Mouse (Mus musculus): ENCODE measurements around the gene C130060K24Rik. TPM values are rescaled to one million over a fixed set of nuclear protein-coding genes. Genes with fewer than 3 reads are reported as not detected.

C130060K24Rik gene
- polyA plus RNA-seq (2015; fragmentation: Nextera tagmentation; extraction: Ambion mirVana), result 1.4 and 1.6 TPM in 2 replicates

- under 1% methylated on average over 64 of the region's 64 CpGs for WGBS
- peaks cover 5% of the 10 kb centered on the region for H3K4me1 ChIP-seq (ENCODE audit: control insufficient read depth, insufficient read depth, low read length)
- H3K27ac ChIP-seq (ENCODE audit: low read length), result no peak within 1 kb of the TSS
- peaks cover 2% of the 10 kb centered on the region for H3K27me3 ChIP-seq (ENCODE audit: control insufficient read depth, insufficient read depth, low read depth, low read length)
- peak; percentile 89 for ATAC-seq
- H3K9ac ChIP-seq (ENCODE audit: low read depth, low read length), result peak within 1 kb of the TSS; percentile 68
- peak within 1 kb of the TSS; percentile 56 for H3K4me3 ChIP-seq (ENCODE audit: low read depth, low read length)
- no peaks in the 10 kb centered on the region for H3K36me3 ChIP-seq (ENCODE audit: control insufficient read depth, insufficient read depth, low read length)
- H3K9me3 ChIP-seq (replicated peaks; ENCODE audit: control insufficient read depth, low read length, poor library complexity, severe bottlenecking), result no peaks in the 10 kb centered on the region
- H3K4me2 ChIP-seq (ENCODE audit: low read length), result peak within 1 kb of the TSS; percentile 98
Measured at GRCm38 (mm10) chr6:65380918-65381772, at the start of gene C130060K24Rik. Gene C130060K24Rik (plus strand): TSS chr6:65381105.

GRCm38 (mm10) chr6:65334246-65334645, 46.7 kb upstream of the C130060K24Rik start:
- Histone ChIP-seq H3K9ac (ENCODE audit: low read depth, low read length) (no peak overlapping the region), H3K4me3 (ENCODE audit: low read depth, low read length) (no peak overlapping the region), H3K4me2 (ENCODE audit: low read length) (no peak overlapping the region), H3K4me1 (ENCODE audit: control insufficient read depth, insufficient read depth, low read length) (no peaks in the 10 kb centered on the region), H3K36me3 (ENCODE audit: control insufficient read depth, insufficient read depth, low read length) (no peaks in the 10 kb centered on the region), H3K9me3 (replicated peaks; ENCODE audit: control insufficient read depth, low read length, poor library complexity, severe bottlenecking) (no peaks in the 10 kb centered on the region), H3K27ac (ENCODE audit: low read length) (no peak overlapping the region), H3K27me3 (ENCODE audit: control insufficient read depth, insufficient read depth, low read depth, low read length) (no peaks in the 10 kb centered on the region)
- 96% methylated on average over 1 of the region's 1 CpGs for WGBS
- no peak for ATAC-seq

- H3K9ac ChIP-seq (ENCODE audit: low read depth, low read length), result no peak overlapping the region
- no peak overlapping the region for H3K4me3 ChIP-seq (ENCODE audit: low read depth, low read length)
- no peaks in the 10 kb centered on the region for H3K9me3 ChIP-seq (replicated peaks; ENCODE audit: control insufficient read depth, low read length, poor library complexity, severe bottlenecking)
- no peak overlapping the region for H3K4me2 ChIP-seq (ENCODE audit: low read length)
- no peak overlapping the region for H3K27ac ChIP-seq (ENCODE audit: low read length)
- no peak for ATAC-seq
- no peaks in the 10 kb centered on the region for H3K4me1 ChIP-seq (ENCODE audit: control insufficient read depth, insufficient read depth, low read length)
- no peaks in the 10 kb centered on the region for H3K36me3 ChIP-seq (ENCODE audit: control insufficient read depth, insufficient read depth, low read length)
- no peaks in the 10 kb centered on the region for H3K27me3 ChIP-seq (ENCODE audit: control insufficient read depth, insufficient read depth, low read depth, low read length)
Measured at GRCm38 (mm10) chr6:65339391-65339790, 41.5 kb upstream of the C130060K24Rik start.

- H3K9ac ChIP-seq (ENCODE audit: low read depth, low read length), result no peak overlapping the region
- H3K27me3 ChIP-seq (ENCODE audit: control insufficient read depth, insufficient read depth, low read depth, low read length), result no peaks in the 10 kb centered on the region
- WGBS, result 74% methylated on average over 4 of the region's 4 CpGs
- H3K4me2 ChIP-seq (ENCODE audit: low read length), result no peak overlapping the region
- no peak overlapping the region for H3K27ac ChIP-seq (ENCODE audit: low read length)
- no peaks in the 10 kb centered on the region for H3K4me1 ChIP-seq (ENCODE audit: control insufficient read depth, insufficient read depth, low read length)
- H3K4me3 ChIP-seq (ENCODE audit: low read depth, low read length), result no peak overlapping the region
- H3K36me3 ChIP-seq (ENCODE audit: control insufficient read depth, insufficient read depth, low read length), result no peaks in the 10 kb centered on the region
- no peak for ATAC-seq
- H3K9me3 ChIP-seq (replicated peaks; ENCODE audit: control insufficient read depth, low read length, poor library complexity, severe bottlenecking), result no peaks in the 10 kb centered on the region
Measured at GRCm38 (mm10) chr6:65341360-65341759, 39.5 kb upstream of the C130060K24Rik start.

GRCm38 (mm10) chr6:65347736-65348135, 33.2 kb upstream of the C130060K24Rik start:
- H3K27ac ChIP-seq (ENCODE audit: low read length), result no peak overlapping the region
- H3K4me3 ChIP-seq (ENCODE audit: low read depth, low read length), result no peak overlapping the region
- 68% methylated on average over 8 of the region's 8 CpGs for WGBS
- H3K9me3 ChIP-seq (replicated peaks; ENCODE audit: control insufficient read depth, low read length, poor library complexity, severe bottlenecking), result no peaks in the 10 kb centered on the region
- ATAC-seq, result no peak
- no peaks in the 10 kb centered on the region for H3K27me3 ChIP-seq (ENCODE audit: control insufficient read depth, insufficient read depth, low read depth, low read length)
- H3K4me2 ChIP-seq (ENCODE audit: low read length), result no peak overlapping the region
- no peaks in the 10 kb centered on the region for H3K4me1 ChIP-seq (ENCODE audit: control insufficient read depth, insufficient read depth, low read length)
- H3K9ac ChIP-seq (ENCODE audit: low read depth, low read length), result no peak overlapping the region
- no peaks in the 10 kb centered on the region for H3K36me3 ChIP-seq (ENCODE audit: control insufficient read depth, insufficient read depth, low read length)

- no peak overlapping the region for H3K4me2 ChIP-seq (ENCODE audit: low read length)
- WGBS, result 48% methylated on average over 5 of the region's 5 CpGs
Measured at GRCm38 (mm10) chr6:65348255-65348654, 32.6 kb upstream of the C130060K24Rik start.

GRCm38 (mm10) chr6:65351622-65352021, 29.3 kb upstream of the C130060K24Rik start:
- Histone ChIP-seq H3K27me3 (ENCODE audit: control insufficient read depth, insufficient read depth, low read depth, low read length) (no peaks in the 10 kb centered on the region), H3K9me3 (replicated peaks; ENCODE audit: control insufficient read depth, low read length, poor library complexity, severe bottlenecking) (no peaks in the 10 kb centered on the region), H3K9ac (ENCODE audit: low read depth, low read length) (no peak overlapping the region), H3K4me2 (ENCODE audit: low read length) (no peak overlapping the region), H3K4me1 (ENCODE audit: control insufficient read depth, insufficient read depth, low read length) (no peaks in the 10 kb centered on the region), H3K4me3 (ENCODE audit: low read depth, low read length) (no peak overlapping the region), H3K36me3 (ENCODE audit: control insufficient read depth, insufficient read depth, low read length) (no peaks in the 10 kb centered on the region), H3K27ac (ENCODE audit: low read length) (no peak overlapping the region)
- WGBS, result 63% methylated on average over 4 of the region's 4 CpGs
- ATAC-seq, result peak; percentile 60

More at GRCm38 (mm10) chr6:65348255-65348654, 32.6 kb upstream of the C130060K24Rik start:
- Histone ChIP-seq H3K9ac (ENCODE audit: low read depth, low read length) (no peak overlapping the region), H3K9me3 (replicated peaks; ENCODE audit: control insufficient read depth, low read length, poor library complexity, severe bottlenecking) (no peaks in the 10 kb centered on the region), H3K4me1 (ENCODE audit: control insufficient read depth, insufficient read depth, low read length) (no peaks in the 10 kb centered on the region), H3K27me3 (ENCODE audit: control insufficient read depth, insufficient read depth, low read depth, low read length) (no peaks in the 10 kb centered on the region), H3K27ac (ENCODE audit: low read length) (no peak overlapping the region), H3K36me3 (ENCODE audit: control insufficient read depth, insufficient read depth, low read length) (no peaks in the 10 kb centered on the region), H3K4me3 (ENCODE audit: low read depth, low read length) (no peak overlapping the region)
- no peak for ATAC-seq

GRCm38 (mm10) chr6:65375918-65376317, 5.0 kb upstream of the C130060K24Rik start:
- Histone ChIP-seq H3K4me2 (ENCODE audit: low read length) (no peak overlapping the region), H3K9ac (ENCODE audit: low read depth, low read length) (no peak overlapping the region), H3K9me3 (replicated peaks; ENCODE audit: control insufficient read depth, low read length, poor library complexity, severe bottlenecking) (no peaks in the 10 kb centered on the region), H3K4me3 (ENCODE audit: low read depth, low read length) (no peak overlapping the region), H3K27me3 (ENCODE audit: control insufficient read depth, insufficient read depth, low read depth, low read length) (peaks cover 2% of the 10 kb centered on the region), H3K4me1 (ENCODE audit: control insufficient read depth, insufficient read depth, low read length) (peaks cover 2% of the 10 kb centered on the region), H3K27ac (ENCODE audit: low read length) (no peak overlapping the region), H3K36me3 (ENCODE audit: control insufficient read depth, insufficient read depth, low read length) (no peaks in the 10 kb centered on the region)
- no peak for ATAC-seq
- WGBS, result 57% methylated on average over 2 of the region's 2 CpGs

- Histone ChIP-seq H3K4me3 (ENCODE audit: low read depth, low read length) (no peak overlapping the region), H3K36me3 (ENCODE audit: control insufficient read depth, insufficient read depth, low read length) (no peaks in the 10 kb centered on the region), H3K27me3 (ENCODE audit: control insufficient read depth, insufficient read depth, low read depth, low read length) (no peaks in the 10 kb centered on the region), H3K4me2 (ENCODE audit: low read length) (no peak overlapping the region), H3K9ac (ENCODE audit: low read depth, low read length) (no peak overlapping the region), H3K9me3 (replicated peaks; ENCODE audit: control insufficient read depth, low read length, poor library complexity, severe bottlenecking) (no peaks in the 10 kb centered on the region), H3K4me1 (ENCODE audit: control insufficient read depth, insufficient read depth, low read length) (no peaks in the 10 kb centered on the region), H3K27ac (ENCODE audit: low read length) (no peak overlapping the region)
- 80% methylated on average over 1 of the region's 1 CpGs for WGBS
- no peak for ATAC-seq
Measured at GRCm38 (mm10) chr6:65421888-65422287, 41.0 kb downstream of the C130060K24Rik start.

Data from midbrain, embryonic 16.5 days (tissue).